Mouse (Mus musculus) heart, adult 10 weeks (tissue): ENCODE results near the gene Syp. TPM values are rescaled to one million over a fixed set of nuclear protein-coding genes. Genes with fewer than 3 reads are reported as not detected.

Source experiments
- polyA plus RNA-seq: library from polyadenylated mRNA; stranded (reverse); fragments of 350-450 nt; fragmentation: Illumina TruSeq; extraction: RNeasy Lipid Tissue Mini Kit (QIAGEN cat#74804); gene quantifications from one replicate; pipeline ENCODE4 v1.2.3, GENCODE M21; 2014; ENCODE audit warnings: low read depth, low replicate concordance

The Syp gene
- polyA plus RNA-seq = 2.5 TPM

GRCm38 (mm10) chrX:7638401-7639091, at the start of gene Syp:
Gene Syp (plus strand): TSS chrX:7638471.

GRCm38 (mm10) chrX:7604879-7605574, 33.2 kb upstream of the Syp start, which contains the start of gene Ccdc22:
Gene Ccdc22 (minus strand): TSS chrX:7605517.

GRCm38 (mm10) chrX:7606783-7607182, 31.5 kb upstream of the Syp start, which contains the start of gene Cacna1f:
Gene Cacna1f (plus strand): TSS chrX:7607083.

GRCm38 (mm10) chrX:7657221-7657639, 19.0 kb downstream of the Syp start, which contains the start of gene Prickle3:
Gene Prickle3 (plus strand): TSS chrX:7657260.

GRCm38 (mm10) chrX:7670921-7671623, 32.8 kb downstream of the Syp start, which contains the start of gene Plp2:
Gene Plp2 (minus strand): TSS chrX:7671390.

GRCm38 (mm10) chrX:7680864-7681263, 42.6 kb downstream of the Syp start, which contains the start of gene Magix:
Gene Magix (minus strand): TSS chrX:7681251.

GRCm38 (mm10) chrX:7696954-7697381, 58.7 kb downstream of the Syp start, which contains the start of gene Gpkow:
Gene Gpkow (plus strand): TSS chrX:7697131.

Other genes starting within 250 kb of the Syp start
- not detected for gene Foxp3, start 64.8 kb upstream of the Syp start, polyA plus RNA-seq
- gene Ppp1r3f, start 64.2 kb upstream of the Syp start, polyA plus RNA-seq = 1.3 TPM
- 11.1 TPM for gene Ccdc22, start 33.0 kb upstream of the Syp start, polyA plus RNA-seq
- gene Cacna1f, start 31.4 kb upstream of the Syp start, polyA plus RNA-seq = not detected
- 21.7 TPM for gene Prickle3, start 18.8 kb downstream of the Syp start, polyA plus RNA-seq
- 66.5 TPM for gene Plp2, start 32.9 kb downstream of the Syp start, polyA plus RNA-seq
- gene Magix, start 42.8 kb downstream of the Syp start, polyA plus RNA-seq = 32.0 TPM
- gene Gpkow, start 58.7 kb downstream of the Syp start, polyA plus RNA-seq = 24.2 TPM
- gene Wdr45, start 75.9 kb downstream of the Syp start, polyA plus RNA-seq = 54.2 TPM
- gene Gm45208, start 83.8 kb downstream of the Syp start, polyA plus RNA-seq = not detected
- 8.6 TPM for gene Praf2, start 90.0 kb downstream of the Syp start, polyA plus RNA-seq
- 0.60 TPM for gene Ccdc120, start 112.4 kb downstream of the Syp start, polyA plus RNA-seq
- 13.1 TPM for gene Tfe3, start 124.1 kb downstream of the Syp start, polyA plus RNA-seq
- 40.7 TPM for gene Gripap1, start 151.3 kb downstream of the Syp start, polyA plus RNA-seq
- gene Kcnd1, start 183.8 kb downstream of the Syp start, polyA plus RNA-seq = 0.71 TPM
- 30.2 TPM for gene Otud5, start 202.9 kb downstream of the Syp start, polyA plus RNA-seq
- 3.6 TPM for gene Pim2, start 239.8 kb downstream of the Syp start, polyA plus RNA-seq
- gene Slc35a2, start 245.6 kb downstream of the Syp start, polyA plus RNA-seq = 21.7 TPM